Mouse (Mus musculus): ENCODE results near the gene Aurkc. TPM values are rescaled to one million over a fixed set of nuclear protein-coding genes. Genes with fewer than 3 reads are reported as not detected.

Aurkc gene
- not detected in 2 replicates for polyA plus RNA-seq (2015; fragmentation: Nextera tagmentation; extraction: Ambion mirVana)

DNA sequence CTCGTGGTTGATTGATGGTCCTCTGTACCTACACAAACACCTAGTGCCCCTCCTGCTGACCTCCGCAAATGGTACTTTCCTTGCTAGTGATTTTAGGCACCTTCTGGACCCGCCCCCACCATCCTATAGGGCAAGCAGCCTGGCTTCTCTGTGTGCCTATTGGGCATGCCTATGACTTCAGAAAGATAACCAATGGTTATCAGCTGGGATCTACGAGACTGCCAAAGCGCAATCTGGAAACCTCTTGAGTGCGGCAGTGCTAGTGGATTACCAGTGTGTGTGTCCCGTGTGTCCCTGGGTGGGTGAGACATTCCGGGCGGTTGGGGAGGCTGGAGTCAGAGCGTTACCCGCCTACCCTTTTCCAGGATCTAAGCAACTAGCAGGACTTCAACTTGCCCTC lies at the start of gene Aurkc:
Gene Aurkc, plus strand, starts transcription at position 50 of the 400 bp plus-strand sequence.

Other genes with a start within 250 kb of the Aurkc start
- 6.0 and 7.3 TPM in 2 replicates for gene Zfp954, start 126.2 kb downstream of the Aurkc start, polyA plus RNA-seq (2015; fragmentation: Nextera tagmentation; extraction: Ambion mirVana)
- gene Zfp773, start 141.5 kb downstream of the Aurkc start, polyA plus RNA-seq (2015; fragmentation: Nextera tagmentation; extraction: Ambion mirVana) = 0.37 and 0.50 TPM in 2 replicates
- 0.84 and 0.87 TPM in 2 replicates for gene Zfp418, start 176.0 kb downstream of the Aurkc start, polyA plus RNA-seq (2015; fragmentation: Nextera tagmentation; extraction: Ambion mirVana)
- gene Zfp772, start 214.7 kb downstream of the Aurkc start, polyA plus RNA-seq (2015; fragmentation: Nextera tagmentation; extraction: Ambion mirVana) = 4.9 and 6.0 TPM in 2 replicates

Data from urinary bladder, postnatal 0 days (tissue).